Mouse (Mus musculus) 416B (cell line): ENCODE data around the gene Pnp2.

Source experiments
- DNase-seq: peaks from one replicate; pipeline ENCODE4 v3.0.0; 2011; ENCODE audit warnings: low read depth

Pnp2 gene

DNA sequence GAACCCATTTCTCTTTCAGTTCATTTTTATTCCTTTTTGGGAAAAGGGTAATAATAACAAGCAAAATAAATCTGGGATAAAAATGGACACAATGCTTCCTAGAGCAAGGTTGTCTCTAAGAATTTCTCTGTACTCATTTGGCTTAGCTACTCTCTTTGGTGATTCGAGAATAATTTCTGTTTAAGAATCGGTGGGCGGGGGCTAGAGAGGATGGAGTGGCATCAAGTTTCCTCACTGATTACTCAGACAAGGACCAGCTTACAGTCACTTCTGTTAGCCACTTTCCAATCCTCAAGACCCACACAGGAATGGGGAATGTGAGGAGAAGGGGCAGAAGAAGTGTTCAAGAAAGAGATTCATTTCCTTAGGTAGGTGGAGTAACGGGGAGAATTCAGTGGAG lies 53.0 kb downstream of the Pnp2 start:
- no peak for DNase-seq

DNA sequence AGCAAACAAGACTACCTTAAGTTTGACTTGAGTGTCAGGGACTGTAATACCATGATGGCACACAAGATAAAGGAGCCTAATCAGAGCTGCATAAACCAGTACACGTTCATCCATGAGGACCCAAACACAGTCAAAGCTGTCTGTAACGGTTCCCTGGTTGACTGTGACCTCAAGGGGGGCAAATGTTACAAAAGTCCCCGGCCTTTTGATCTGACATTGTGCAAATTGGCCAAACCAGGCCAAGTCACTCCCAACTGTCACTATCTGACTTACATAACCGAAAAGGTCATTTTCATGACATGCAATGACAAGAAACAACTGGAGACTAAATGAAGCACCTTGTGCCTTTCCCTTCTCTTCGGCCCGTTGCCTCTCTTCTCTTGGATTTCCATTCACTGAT lies 53.8 kb downstream of the Pnp2 start:
- no peak for DNase-seq
